Mouse (Mus musculus): ENCODE results near the gene Pcsk6. TPM values are rescaled to one million over a fixed set of nuclear protein-coding genes. Genes with fewer than 3 reads are reported as not detected.

Pcsk6 gene
- total and polyA plus RNA-seq, 3 experiments = 0.01 TPM; not detected in 2

- Histone ChIP-seq H3K36me3 (ENCODE audit: control insufficient read depth in 1 of 2, insufficient read depth in 2 of 2, low read length in 2 of 2) (peaks cover 7 to 19% of the 10 kb centered on the region in 2 experiments), H3K79me2 (ENCODE audit: control insufficient read depth, insufficient read depth, low read length, poor library complexity) (peaks cover 4% of the 10 kb centered on the region), H3K9me3 (replicated peaks; ENCODE audit: insufficient read depth, low read length) (no peaks in the 10 kb centered on the region), H3K27me3 (ENCODE audit: control insufficient read depth in 1 of 2, insufficient read depth in 2 of 2, low read length in 2 of 2) (no peaks in the 10 kb centered on the region), H3K4me3 (ENCODE audit: control insufficient read depth in 1 of 2, insufficient read depth in 1 of 2, low read depth in 2 of 2, low read length in 2 of 2) (no peak overlapping the region), H3K9ac (ENCODE audit: control insufficient read depth, low read depth, low read length, poor library complexity, severe bottlenecking) (no peak overlapping the region), H3K4me1 (ENCODE audit: control insufficient read depth in 1 of 2, insufficient read depth in 2 of 2, low read length in 2 of 2) (peaks cover 0 to 2% of the 10 kb centered on the region in 2 experiments; a peak in 1 of 4 replicates), H3K27ac (ENCODE audit: control insufficient read depth, low read depth, low read length) (no peak overlapping the region)
- TF ChIP-seq MYB (IDR thresholded peaks at IDR 0.05; ENCODE audit: low read depth, low read length) = no peak
- TF ChIP-seq JUND (IDR thresholded peaks at IDR 0.05; ENCODE audit: low read depth, low read length) = no peak
- no peak for TF ChIP-seq ZC3H11A (IDR thresholded peaks at IDR 0.05; ENCODE audit: low read depth, low read length)
- no peak for TF ChIP-seq MAZ (IDR thresholded peaks at IDR 0.05; ENCODE audit: low read depth, low read length)
- no peak for TF ChIP-seq NELFE (IDR thresholded peaks at IDR 0.05; ENCODE audit: low read depth, low read length)
- TF ChIP-seq ZMIZ1 (IDR thresholded peaks at IDR 0.05; ENCODE audit: low read depth, low read length) = no peak
- TF ChIP-seq NRF1 (IDR thresholded peaks at IDR 0.05; ENCODE audit: insufficient read depth, low read depth, low read length, poor library complexity, severe bottlenecking) = no peak
- no peak for TF ChIP-seq GABPA (IDR thresholded peaks at IDR 0.05; ENCODE audit: low read depth, low read length)
- TF ChIP-seq MEF2A (IDR thresholded peaks at IDR 0.05; ENCODE audit: extremely low read depth, insufficient replicate concordance, low read depth, low read length, poor library complexity, severe bottlenecking) = no peak
- TF ChIP-seq CHD1 (IDR thresholded peaks at IDR 0.05; ENCODE audit: low read depth, low read length) = no peak
- TF ChIP-seq CHD2 (IDR thresholded peaks at IDR 0.05; ENCODE audit: low read length) = no peak
- TF ChIP-seq TCF12 (IDR thresholded peaks at IDR 0.05; ENCODE audit: low read depth, low read length) = no peak
- TF ChIP-seq RAD21 (IDR thresholded peaks at IDR 0.05; ENCODE audit: low read depth, low read length) = no peak
- TF ChIP-seq MAX (IDR thresholded peaks at IDR 0.05; ENCODE audit: low read length) = no peak
- TF ChIP-seq USF2 (IDR thresholded peaks at IDR 0.05; ENCODE audit: borderline replicate concordance in 1 of 2, insufficient read depth in 1 of 2, low read depth in 1 of 2, low read length in 2 of 2) = no peak
- no peak for TF ChIP-seq MAFK (IDR thresholded peaks at IDR 0.05; ENCODE audit: borderline replicate concordance, low read depth, low read length)
- no peak for TF ChIP-seq GATA1 (IDR thresholded peaks at IDR 0.05; ENCODE audit: low read depth, low read length)
- TF ChIP-seq SIN3A (IDR thresholded peaks at IDR 0.05; ENCODE audit: low read length) = no peak
- TF ChIP-seq SMC3 (IDR thresholded peaks at IDR 0.05; ENCODE audit: low read depth, low read length) = no peak
- DNase-seq (ENCODE audit: low read depth, low spot score) = no peak
These were observed 223.0 kb downstream of the Pcsk6 start for GRCm38 (mm10) chr7:66084546-66084945.

- Histone ChIP-seq H3K4me1 (ENCODE audit: control insufficient read depth in 1 of 2, insufficient read depth in 2 of 2, low read length in 2 of 2) (no peaks in the 10 kb centered on the region), H3K79me2 (ENCODE audit: control insufficient read depth, insufficient read depth, low read length, poor library complexity) (no peaks in the 10 kb centered on the region), H3K9ac (ENCODE audit: control insufficient read depth, low read depth, low read length, poor library complexity, severe bottlenecking) (no peak overlapping the region), H3K4me3 (ENCODE audit: control insufficient read depth in 1 of 2, insufficient read depth in 1 of 2, low read depth in 2 of 2, low read length in 2 of 2) (no peak overlapping the region), H3K27me3 (ENCODE audit: control insufficient read depth in 1 of 2, insufficient read depth in 2 of 2, low read length in 2 of 2) (no peaks in the 10 kb centered on the region), H3K9me3 (replicated peaks; ENCODE audit: insufficient read depth, low read length) (no peaks in the 10 kb centered on the region), H3K36me3 (ENCODE audit: control insufficient read depth in 1 of 2, insufficient read depth in 2 of 2, low read length in 2 of 2) (peaks cover 0 to 15% of the 10 kb centered on the region in 2 experiments; a peak in 2 of 4 replicates), H3K27ac (ENCODE audit: control insufficient read depth, low read depth, low read length) (no peak overlapping the region)
- no peak for DNase-seq (ENCODE audit: low read depth, low spot score)
- no peak for TF ChIP-seq ZKSCAN1 (IDR thresholded peaks at IDR 0.05; ENCODE audit: low read depth, low read length)
- no peak for TF ChIP-seq USF1 (IDR thresholded peaks at IDR 0.05; ENCODE audit: low read depth, low read length)
- TF ChIP-seq SIN3A (IDR thresholded peaks at IDR 0.05; ENCODE audit: low read length) = no peak
- no peak for TF ChIP-seq CHD2 (IDR thresholded peaks at IDR 0.05; ENCODE audit: low read length)
- TF ChIP-seq BHLHE40 (IDR thresholded peaks at IDR 0.05; ENCODE audit: borderline replicate concordance, low read depth, low read length) = no peak
- TF ChIP-seq SMC3 (IDR thresholded peaks at IDR 0.05; ENCODE audit: low read depth, low read length) = no peak
- no peak for TF ChIP-seq ZC3H11A (IDR thresholded peaks at IDR 0.05; ENCODE audit: low read depth, low read length)
- TF ChIP-seq NELFE (IDR thresholded peaks at IDR 0.05; ENCODE audit: low read depth, low read length) = no peak
- TF ChIP-seq TAL1 (IDR thresholded peaks at IDR 0.05; ENCODE audit: low read length) = no peak
- no peak for TF ChIP-seq ELF1 (IDR thresholded peaks at IDR 0.05; ENCODE audit: low read depth, low read length)
- no peak for TF ChIP-seq GATA1 (IDR thresholded peaks at IDR 0.05; ENCODE audit: low read depth, low read length)
- no peak for TF ChIP-seq TBP (IDR thresholded peaks at IDR 0.05; ENCODE audit: low read depth, low read length)
- no peak for TF ChIP-seq ZNF384 (IDR thresholded peaks at IDR 0.05; ENCODE audit: low read depth, low read length)
- no peak for TF ChIP-seq POLR2AphosphoS2 (IDR thresholded peaks at IDR 0.05; ENCODE audit: low read length)
- no peak for TF ChIP-seq E2F4 (IDR thresholded peaks at IDR 0.05; ENCODE audit: borderline replicate concordance, low read depth, low read length)
- no peak for TF ChIP-seq USF2 (IDR thresholded peaks at IDR 0.05; ENCODE audit: borderline replicate concordance in 1 of 2, insufficient read depth in 1 of 2, low read depth in 1 of 2, low read length in 2 of 2)
- TF ChIP-seq NRF1 (IDR thresholded peaks at IDR 0.05; ENCODE audit: insufficient read depth, low read depth, low read length, poor library complexity, severe bottlenecking) = no peak
- TF ChIP-seq CHD1 (IDR thresholded peaks at IDR 0.05; ENCODE audit: low read depth, low read length) = no peak
These were observed 226.1 kb downstream of the Pcsk6 start for GRCm38 (mm10) chr7:66087652-66088051.
